Mouse (Mus musculus) cerebellum, adult 2 months (tissue): ENCODE results near the gene 0610012G03Rik.

ENCODE experiments used
- CTCF ChIP-seq: fragments of 200-500 bp; IDR thresholded peaks from 2 replicates; pipeline ENCODE4 v1.5.1; 2011; ENCODE audit warnings: low read depth, mild to moderate bottlenecking, control low read depth, low read length, moderate library complexity, borderline replicate concordance; ENCODE audit not compliant: insufficient read depth
- POLR2A ChIP-seq: fragments of 200-500 bp; IDR thresholded peaks from 2 replicates; pipeline ENCODE4 v1.6.1; 2011; ENCODE audit warnings: low read length, control low read depth, borderline replicate concordance; ENCODE audit not compliant: insufficient read depth

DNA sequence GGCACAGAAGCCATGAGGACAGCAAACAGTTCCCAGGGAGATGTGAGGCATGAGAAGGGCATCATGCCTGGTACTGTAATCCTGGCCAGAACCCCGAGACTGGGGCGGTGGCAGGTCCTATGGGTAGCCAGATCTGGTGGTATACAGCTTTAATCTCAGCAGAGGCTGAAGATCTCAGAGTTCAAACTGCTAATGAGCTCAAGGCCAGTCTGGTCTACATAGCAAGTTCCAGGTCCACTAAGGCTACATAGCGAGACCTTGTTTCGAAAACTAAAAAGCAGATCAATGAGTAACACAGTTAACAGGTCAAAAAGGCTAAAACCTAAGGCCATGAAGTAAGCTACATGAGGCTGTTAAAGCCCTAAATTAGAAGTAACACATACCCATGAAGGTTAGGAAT lies 44.9 kb upstream of the 0610012G03Rik start:
- TF ChIP-seq CTCF (no peak), POLR2A (no peak)
